Mouse (Mus musculus) naive thymus-derived CD4-positive, alpha-beta T cell, adult 2 months (primary cell): ENCODE data around the gene Robo1.
"Not testable (repeated sequence)": the region's sequence is repeated elsewhere in the genome, so short reads cannot be mapped to it uniquely, and the experiment has no call there.

Experiments
- DNase-seq: peaks from one replicate; pipeline ENCODE4 v3.0.0-alpha.2; 2011; ENCODE audit warnings: low read depth

Robo1 gene

DNA sequence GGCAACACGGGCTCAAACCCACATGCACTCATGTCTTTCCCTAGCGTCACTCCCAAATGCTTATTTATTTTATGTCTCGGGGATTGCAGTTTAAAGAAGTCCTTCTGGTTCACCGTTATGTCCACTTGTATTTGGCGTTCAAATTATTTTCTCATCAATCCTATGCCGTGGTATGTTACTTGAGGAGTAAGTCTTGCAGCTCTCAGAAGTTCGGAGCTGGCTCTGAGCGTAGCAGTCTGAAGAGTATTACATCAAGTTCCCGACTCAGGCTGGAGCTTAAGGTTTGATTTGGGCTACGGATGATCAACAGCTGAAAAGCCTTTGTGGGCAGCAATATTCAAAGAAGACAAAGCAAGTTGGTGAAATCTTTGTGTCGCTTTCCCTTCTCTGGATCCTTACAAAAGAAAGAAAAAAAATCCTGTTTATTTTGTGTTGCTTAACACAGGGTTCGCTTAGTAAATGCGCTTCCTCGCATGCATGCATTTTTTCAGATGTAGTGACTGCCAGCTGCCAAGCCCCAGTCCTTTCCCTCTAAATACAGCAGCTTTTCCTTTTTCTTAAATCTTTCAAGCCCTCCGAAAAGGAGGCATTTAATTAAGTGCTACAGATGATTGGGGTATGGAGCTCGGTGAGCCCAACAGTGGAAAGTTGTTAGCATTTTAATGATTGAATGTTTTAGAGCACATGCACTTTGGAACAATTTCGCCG, 136.5 kb downstream of the Robo1 start:
- DNase-seq: no peak

DNA sequence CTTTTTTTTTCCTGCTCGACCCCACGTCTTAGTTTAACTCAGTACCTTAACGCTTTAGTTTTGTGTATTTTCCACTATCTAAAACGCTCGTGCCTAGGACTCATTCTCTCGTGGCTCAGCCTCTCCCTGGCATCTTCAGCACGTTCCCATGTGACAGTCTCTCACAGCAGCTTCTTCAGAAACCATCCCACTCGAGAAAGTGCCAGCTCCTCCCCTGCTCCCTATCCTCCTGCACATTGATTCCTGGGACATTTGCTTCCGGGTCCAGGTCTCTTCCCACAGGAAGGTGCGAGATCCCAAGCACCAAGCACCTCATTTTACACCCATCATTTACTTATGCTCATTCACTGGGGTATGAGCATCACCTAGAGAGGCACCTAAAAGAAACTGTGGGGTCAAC, 150.0 kb downstream of the Robo1 start:
- no peak for DNase-seq

DNA sequence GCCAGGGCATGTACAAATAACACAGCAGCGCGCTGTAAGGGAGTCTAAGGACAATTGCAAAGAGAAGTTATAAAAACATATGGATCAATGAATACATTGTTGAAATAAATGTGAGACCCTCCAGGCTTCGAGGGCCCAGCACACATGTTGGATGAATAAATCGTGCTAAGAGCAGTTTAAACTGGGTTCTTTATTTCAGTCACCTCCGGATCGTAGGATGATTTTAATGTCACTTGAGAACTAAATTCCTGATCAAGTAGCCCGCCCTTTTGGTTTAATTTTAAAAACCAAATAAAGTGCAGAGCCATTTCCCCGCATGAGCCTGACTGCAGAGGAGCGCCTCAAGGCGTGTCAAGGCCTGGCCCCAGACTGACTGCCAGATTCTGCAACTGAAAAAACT, 150.5 kb downstream of the Robo1 start:
- no peak for DNase-seq

DNA sequence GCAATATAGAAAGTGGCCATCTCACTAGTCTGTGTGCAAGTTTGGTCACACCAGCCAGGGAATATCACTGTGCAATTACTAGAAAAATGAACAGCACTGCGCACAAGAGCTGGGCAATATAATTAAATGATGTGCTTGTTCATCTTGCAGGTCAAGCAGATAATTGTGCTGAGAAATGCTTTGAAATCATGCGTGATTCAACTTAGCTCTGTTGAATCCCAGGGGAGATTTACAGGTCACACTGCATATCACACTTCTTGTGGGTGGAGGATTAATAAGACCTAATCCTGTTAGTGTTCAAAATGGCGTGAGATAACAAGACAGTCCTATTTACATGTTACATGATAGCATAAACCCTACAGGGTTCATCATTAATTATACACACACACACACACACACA, 157.6 kb downstream of the Robo1 start:
- no peak for DNase-seq

DNA sequence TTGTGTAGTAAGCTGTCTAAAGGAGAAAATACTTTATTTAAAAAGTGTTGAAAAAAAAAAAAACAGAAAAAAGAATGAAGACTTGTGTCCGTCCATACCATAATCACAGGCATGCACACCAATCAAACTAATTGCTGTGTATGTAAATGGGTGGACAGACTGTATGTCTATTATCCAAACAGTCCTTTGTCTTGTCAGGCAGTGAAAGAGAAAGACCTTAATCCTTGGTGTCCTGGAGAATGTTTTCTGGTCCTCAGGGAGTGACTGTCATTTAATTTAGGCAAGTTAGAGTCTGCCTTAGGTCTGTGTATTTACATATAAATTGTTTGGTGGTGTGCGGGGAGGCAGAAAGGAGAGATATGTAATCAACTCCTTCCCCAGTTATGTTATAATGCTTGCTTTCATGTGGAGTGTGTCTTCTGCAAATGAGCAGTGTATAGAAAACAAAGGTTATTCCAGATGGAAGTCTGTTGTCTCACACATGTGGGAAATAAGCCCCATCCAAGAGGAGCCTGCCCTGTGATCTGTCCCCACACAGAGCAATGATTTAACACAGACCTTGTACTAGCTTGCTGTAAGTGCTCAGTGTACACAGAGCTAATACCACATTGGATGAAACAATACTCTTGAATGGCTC, 162.0 kb downstream of the Robo1 start:
- no peak for DNase-seq

DNA sequence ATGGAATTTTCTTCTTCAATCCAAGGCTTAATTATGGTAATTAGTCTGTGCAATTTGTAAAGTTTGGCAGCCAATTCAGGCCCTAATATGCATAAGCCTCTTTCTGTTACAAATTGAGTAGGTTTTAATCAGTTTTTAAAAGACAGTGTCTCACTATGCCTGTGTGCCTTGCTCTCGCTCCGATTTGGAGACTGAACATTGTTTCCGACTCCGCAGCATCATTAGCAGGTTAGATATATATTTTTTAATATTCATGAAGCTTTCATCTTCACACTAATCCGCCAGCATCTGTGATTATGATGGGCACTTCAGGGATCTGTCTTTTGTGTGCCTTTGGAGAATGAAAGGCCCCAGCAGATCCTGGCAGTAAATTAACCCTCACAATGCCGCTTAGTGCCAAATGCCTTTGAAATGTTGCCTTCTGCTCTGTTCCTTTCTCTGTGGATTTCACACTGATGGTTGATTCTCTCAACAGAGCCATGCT, 202.7 kb downstream of the Robo1 start:
- DNase-seq: no peak

DNA sequence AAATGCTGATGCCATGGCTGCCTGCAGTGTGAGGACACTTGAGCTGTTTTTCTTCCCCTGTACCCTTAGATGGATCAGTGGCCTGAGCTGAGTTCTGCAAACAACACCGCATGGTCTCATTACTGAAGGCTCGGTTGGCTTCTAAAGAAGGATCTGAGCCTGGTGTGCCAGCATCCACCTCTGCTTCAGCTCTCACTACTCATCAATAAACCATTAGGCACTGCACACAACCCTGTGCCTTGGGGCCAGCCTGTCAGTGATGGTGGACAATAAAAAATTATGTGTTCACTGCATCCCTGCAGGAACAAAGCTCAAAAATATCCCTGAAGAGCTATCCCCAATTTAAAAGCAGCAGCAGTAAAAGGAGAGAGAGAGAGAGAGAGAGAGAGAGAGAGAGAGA, 223.2 kb downstream of the Robo1 start:
- no peak for DNase-seq

DNA sequence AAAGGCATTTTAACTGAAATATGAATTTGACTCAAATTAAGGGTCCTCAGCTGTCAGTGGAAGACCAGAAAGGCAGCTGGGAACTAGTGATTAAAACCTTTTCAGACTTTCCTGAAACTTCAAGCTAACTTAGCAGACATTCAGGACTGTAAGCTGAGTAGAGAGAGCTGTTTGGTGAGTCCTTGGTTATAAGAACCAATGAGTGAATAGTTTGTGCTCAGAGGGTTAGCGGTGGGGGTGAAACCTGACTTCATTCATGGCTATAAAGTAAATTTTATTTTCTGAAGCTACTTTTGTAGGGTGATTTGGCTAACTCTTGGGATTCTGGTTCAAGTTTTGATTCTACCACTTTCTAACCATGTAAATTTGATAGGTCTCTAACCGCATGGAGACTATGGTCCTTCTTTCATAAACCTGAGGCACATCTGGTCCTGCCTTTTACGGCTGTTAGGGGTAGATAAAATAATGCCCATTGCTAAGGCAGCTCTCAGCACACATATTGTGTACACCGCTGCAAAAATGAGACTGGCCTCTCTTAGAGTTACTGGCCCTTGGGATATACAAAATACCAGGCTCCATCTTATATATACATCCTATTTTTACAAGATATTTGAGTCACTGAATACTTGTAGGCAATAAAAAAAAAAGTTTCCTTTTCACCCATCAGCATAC, 225.9 kb downstream of the Robo1 start:
- no peak for DNase-seq

DNA sequence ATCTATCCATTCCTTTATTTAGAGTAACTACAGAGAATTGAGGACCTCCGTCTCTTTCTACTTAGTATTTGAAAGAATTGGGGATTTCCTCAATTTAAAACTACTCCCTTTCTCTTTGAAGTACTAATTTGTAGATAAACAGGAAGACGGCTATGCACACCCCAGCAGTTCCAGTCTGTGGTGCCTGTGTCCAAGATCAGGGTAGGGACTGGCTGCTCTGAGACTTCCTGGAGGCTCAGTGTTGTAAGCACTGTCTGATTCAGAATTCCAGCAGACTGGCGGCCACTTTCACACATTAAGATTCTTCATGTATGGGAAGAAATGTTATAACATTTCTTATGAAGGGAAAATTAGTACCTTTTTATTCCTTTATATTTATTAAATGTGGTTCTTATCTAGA, 230.1 kb downstream of the Robo1 start:
- no peak for DNase-seq

DNA sequence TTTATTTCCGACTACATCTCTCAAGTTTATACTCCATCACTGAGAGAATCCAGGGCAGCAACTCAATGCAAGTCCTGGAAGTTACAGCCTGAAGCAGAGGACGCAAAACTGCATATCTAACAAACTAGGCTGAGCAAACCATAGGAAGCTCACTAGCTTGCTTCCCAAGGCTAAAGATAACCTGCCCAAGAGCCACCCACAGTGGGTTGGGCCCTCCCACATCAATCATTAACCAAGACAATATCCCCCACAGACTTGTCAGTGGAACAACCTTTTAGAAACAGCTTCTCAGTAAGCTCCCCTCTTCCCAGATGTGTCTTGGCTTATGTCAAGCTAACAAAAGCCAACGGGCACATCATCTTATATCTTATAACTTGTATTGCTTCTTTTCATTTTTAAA, 235.8 kb downstream of the Robo1 start:
- DNase-seq: no peak

DNA sequence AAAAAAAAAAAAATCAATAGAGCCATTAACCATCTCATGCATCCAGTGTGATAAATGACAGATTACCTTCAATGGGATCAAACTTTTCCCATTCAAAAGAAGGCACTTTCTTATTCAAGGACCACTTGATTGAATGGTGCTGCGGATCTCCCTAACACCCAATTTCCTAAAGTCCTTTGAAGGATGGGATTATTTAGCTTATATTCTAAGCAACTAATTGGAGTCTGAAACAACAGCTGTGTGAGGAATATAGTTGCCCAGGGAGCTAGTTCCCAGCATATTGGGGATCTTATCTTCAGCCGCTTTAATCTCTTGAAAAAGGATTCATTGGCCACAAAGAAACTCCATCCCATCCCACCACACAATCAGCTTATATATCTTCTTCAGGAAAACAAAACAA, 236.8 kb downstream of the Robo1 start:
- no peak for DNase-seq

DNA sequence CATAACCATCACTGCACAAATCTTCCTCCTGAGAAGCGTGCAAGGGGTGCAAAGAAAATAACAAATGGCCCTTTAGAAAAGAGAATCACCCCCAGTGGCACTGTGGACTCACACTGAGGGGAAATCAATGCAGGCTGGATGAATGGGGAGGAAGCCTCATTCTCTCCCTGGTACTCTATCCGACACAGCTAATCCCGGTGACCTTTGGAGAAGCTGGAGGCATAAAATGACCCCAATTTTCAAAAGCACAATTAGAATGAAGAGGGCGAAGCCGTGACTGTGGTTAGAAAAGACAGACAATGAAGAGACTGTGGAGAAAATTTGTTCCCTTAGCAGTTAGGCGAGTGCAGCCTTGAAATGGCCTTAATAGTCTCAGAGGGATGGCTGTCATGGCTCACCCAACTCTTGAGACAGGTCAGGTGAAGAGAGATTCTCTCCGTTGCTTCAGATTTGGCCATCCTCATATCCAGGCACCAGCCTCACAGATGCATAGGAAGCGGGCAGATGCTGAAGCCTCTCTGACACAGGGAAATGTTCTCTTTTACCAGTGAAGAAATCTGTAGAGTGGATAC, 243.7 kb downstream of the Robo1 start:
- DNase-seq: no peak

DNA sequence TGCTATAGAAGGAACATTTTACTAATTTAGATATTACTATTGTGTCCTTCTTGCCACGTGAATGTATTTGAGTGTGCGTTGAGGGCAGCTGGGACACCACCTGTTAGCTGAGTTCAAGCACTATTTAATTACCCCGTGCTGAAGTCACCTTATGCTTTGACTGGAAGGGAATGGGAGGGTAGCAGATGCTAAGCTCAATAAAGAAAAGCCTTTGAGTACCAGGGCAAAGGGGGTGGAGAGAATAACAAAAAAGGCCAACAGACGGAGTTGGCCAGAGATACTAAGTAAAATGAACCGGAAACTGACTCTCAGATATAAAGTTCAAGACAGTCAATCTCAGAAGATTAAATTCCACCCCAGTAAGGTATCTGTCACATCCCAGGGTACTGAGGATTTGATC, 245.6 kb downstream of the Robo1 start:
- no peak for DNase-seq

DNA sequence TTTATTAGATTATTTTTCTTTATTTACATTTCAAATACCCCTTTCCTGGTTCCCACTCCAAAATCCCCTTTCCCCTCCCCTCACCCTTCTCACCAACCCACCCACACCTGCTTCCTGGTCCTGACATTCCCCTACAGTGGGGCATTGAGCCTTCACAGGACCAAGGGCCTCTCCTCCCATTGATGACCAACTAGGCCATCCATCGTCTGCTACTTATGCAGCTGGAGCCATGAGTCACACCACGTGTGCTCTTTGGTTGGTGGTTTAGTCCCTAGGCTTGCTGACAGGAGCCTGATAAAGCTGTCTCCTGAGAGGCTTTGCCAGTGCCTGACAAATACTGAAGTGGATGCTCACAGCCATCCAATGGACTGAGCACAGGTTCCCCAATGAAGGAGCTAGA, 254.0 kb downstream of the Robo1 start:
- not testable (repeated sequence) for DNase-seq

DNA sequence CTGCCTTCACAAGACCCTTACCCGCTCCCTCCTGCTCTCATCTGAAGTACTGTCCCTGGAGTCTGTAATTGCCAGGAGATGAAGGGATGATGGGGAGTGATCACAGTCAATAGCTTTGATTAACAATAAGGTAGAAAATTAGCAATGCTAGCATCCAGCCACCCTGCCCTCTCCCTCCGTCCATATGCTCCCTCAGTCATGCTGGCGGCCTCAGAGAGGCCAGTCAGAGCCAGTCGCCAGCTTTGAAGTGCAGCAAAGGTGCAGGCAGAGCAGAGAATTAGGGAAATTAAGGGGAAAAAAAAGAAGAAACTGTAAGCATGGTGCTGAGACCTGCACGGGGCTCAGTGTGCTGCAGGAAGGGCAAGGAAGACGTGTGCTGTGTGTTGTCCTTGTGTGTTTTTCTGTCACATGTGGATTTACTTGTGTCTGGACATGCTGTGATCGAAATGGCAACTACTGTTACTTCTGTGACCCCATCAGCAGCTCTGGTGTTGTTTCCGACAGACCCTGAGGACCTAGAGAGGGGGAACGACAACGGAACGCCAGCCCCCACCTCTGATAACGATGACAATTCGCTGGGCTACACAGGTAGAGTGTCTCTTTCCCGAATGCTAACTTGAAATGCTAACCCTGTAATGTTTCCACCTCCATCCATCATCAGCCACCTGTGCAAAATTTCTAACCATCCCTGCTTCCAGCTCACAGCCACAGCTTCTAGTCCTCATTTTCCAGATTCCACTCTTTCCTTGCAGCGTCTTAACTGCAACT, 255.3 kb downstream of the Robo1 start:
- DNase-seq: no peak

DNA sequence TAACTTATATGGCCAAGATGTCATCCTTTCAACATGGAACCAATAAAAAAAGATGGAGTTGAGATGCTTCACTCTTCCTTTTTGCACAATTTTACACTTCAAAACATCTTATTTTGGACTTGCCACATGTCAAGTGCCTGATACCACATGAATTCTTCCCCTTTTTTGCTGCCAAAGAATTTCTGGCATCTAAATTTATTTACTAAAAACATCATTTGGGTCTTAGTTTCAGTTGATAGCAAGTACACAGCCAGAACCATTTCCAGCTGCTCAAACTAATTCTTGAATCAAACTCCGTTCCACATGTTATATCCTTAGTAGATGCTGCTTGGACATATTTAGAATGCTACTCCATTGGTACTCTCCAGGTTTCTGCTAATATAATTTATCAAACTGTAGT, 267.1 kb downstream of the Robo1 start:
- no peak for DNase-seq

DNA sequence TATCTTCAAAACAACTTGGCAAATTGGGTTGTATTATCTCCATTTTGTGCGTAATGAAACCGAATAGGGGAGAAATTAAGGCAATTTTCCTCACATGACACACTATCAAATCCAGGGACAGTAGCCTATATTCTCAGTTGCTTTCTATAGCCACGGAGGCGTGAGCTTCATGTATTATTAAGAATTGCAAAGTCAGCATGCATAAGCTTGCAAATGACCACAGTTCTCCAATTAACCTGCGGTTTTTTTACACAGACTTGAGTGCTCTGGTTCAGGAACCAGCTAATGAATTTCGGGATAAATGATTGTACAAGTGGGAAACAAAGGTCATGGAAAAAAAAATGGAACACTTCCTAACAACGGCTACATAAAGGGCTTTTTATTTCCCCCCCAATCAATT, 268.9 kb downstream of the Robo1 start:
- DNase-seq: no peak

DNA sequence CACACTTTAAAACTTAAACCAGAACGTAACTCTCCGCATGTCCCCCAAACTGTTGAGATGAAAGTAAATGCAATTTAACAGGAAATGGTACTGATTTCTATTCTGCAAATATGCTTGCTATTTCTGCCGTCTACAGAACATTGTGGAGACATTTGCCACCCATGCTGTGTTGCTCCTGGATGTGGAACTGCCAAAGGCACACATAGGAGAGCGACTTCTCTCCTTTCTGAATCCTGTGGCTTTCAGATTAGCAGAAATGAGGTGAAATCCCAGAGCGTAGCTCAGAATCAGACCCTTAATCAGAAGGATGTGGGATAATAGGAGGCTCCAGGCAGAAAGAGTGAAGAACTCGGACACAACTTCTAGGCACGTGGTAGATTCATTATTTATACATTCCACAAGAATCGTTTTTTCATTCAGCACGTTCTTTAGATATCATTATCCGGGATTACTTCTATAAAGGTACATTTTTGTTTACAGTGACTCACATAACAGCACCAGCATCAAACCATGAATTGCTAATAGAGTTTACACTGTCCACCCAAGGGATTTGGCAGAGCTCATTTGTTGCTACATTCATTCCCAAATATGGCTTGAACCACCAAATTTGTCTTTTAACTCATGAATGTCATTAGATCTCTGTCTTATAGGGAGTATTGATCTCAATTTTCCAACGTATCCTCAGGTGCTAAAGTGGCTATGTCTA, 276.5 kb downstream of the Robo1 start:
- DNase-seq: no peak

DNA sequence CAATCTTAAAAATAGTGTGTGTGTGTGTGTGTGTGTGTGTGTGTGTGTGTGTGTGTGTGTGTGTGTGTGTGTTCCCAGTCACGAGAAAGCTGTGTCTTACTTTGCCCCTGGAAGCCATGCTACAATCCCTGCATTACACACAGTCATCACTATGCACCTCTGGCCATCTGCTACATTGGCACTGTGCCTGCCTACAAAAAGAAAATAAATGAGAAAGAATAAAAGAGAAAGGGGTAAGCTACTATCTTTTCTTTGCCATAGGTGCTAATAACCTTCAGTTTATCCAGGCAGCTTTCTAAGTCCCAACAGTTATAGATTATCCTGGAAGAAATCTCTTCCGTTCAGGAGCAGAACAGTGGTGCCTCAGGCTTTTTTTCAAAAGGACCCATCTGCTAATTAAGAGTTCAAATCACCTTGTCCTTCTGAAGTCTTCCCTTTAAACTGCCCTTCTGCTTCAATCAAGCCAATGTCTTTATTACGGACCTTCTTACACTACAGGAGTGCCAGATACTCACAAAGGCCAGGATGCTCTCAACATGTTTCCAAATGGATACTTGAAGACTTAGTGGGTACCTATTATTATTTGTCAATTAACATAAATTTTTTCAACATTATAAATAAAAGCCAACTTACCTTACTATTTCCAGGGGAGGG, 277.2 kb downstream of the Robo1 start:
- DNase-seq: no peak

DNA sequence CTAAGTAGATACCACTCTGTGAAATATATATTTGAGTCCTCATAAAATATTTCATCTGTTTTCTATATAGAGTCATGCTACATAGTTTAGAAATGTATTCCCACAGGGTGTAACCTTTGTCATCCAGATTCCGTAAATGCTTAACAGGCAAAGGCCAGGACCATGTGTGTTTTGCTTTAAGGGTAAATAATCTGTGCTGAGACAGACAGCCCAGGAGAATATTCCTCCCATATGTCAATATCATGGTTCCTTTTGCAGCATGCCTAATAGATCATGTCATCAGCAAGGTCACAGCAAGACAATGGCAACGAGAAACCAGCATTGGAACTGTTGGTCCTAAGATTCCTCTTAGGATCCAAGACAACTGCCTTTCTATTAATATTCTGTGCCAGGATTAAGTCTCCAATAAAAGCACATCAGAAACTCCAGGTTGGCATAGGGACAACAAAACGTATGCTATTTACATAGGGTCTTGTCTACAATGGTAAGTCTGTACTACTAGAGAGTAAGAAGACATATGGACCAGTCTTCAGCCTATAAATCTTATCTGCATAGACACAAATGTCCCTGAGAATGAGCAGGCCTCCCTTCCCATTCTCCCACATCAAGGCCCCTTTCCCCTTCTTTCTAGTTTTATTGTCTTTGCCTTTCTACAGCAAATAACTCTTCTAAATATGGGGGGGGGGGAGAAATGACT, 279.4 kb downstream of the Robo1 start:
- DNase-seq: no peak
